Mouse (Mus musculus): ENCODE results near the gene Cd200.

GRCm38 (mm10) chr16:45361450-45361849 lies 47.4 kb downstream of the Cd200 start:
- TF ChIP-seq TAL1 (IDR thresholded peaks at IDR 0.05; ENCODE audit: low read length) (no peak), GATA1 (IDR thresholded peaks at IDR 0.05; ENCODE audit: low read length) (no peak)
